Mouse (Mus musculus) colon, adult 2 months (tissue): Measurements from ENCODE around the gene Zfp326. TPM values are rescaled to one million over a fixed set of nuclear protein-coding genes. Genes with fewer than 3 reads are reported as not detected.

Experiments
- polyA plus RNA-seq: library from polyadenylated mRNA; depleted of rRNA; stranded (reverse); fragments of >200 nt; gene quantifications from 2 replicates; pipeline ENCODE4 v1.2.3, GENCODE M21; 2012; rRNA removed

Zfp326 gene
- 8.0 and 11.2 TPM in 2 replicates for polyA plus RNA-seq

GRCm38 (mm10) chr5:105876068-105876924 is at the start of gene Zfp326:
Zfp326 (plus strand) TSS chr5:105876565.

Other genes starting within 250 kb of the Zfp326 start
- gene Lrrc8d, start 176.6 kb upstream of the Zfp326 start, polyA plus RNA-seq = 7.1 and 9.5 TPM in 2 replicates